Mouse (Mus musculus): ENCODE data around the gene Adssl1. TPM values are rescaled to one million over a fixed set of nuclear protein-coding genes. Genes with fewer than 3 reads are reported as not detected.

The Adssl1 gene
- total and polyA plus RNA-seq, 3 experiments = 10.2 to 29.4 (median 10.7) TPM

DNA sequence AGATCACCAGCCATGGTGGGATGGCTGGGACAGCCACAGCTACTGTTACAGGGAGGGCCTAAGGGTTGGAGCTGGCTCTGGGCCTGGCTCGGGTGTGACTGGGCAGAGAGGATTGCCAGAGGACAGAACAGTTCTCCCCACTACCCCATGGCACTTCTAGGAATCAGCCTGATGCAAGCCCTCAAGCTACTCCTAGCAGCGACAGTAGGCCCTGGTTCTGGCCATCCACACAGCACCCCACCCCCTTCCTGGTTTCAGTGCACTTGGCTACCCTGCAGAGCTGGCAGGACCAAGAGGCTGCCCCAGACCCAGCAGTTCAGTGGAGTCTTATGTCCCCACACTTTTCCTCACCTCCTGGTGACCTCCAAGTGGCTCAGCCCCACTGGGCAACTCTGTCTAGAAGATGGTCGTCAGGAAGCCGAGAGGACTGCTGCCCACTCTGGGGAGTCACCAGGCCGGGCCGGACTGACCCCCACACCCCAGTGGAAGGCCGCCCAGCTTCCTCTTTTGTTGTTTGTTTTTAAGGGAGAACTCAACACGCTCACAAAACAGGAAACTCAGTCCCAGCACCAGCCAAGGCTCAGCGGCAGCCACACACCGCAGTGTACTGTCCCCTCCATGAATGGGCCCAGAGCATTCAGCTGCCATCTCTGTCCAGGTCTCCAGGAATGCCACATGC is 47.9 kb downstream of the Adssl1 start:
- peaks cover 72 to 95% of the 10 kb centered on the region in 2 experiments for H3K36me3 ChIP-seq (replicated peaks in 1 of 2; ENCODE audit: control insufficient read depth in 1 of 2, insufficient read depth in 1 of 2, low read length in 1 of 2)
- no peak for DNase-seq (ENCODE audit: extremely low read depth)
- H3K9me3 ChIP-seq (replicated peaks; ENCODE audit: low read length) = no peaks in the 10 kb centered on the region
- no peak overlapping the region for H3K9ac ChIP-seq (ENCODE audit: insufficient read depth, low read depth)
- no peak overlapping the region for H3K27ac ChIP-seq (ENCODE audit: insufficient read depth, low read depth)
- H3K79me2 ChIP-seq (replicated peaks; ENCODE audit: control insufficient read depth, extremely low read depth, insufficient read depth, poor library complexity, severe bottlenecking) = peaks cover 19% of the 10 kb centered on the region
- H3K4me1 ChIP-seq (ENCODE audit: control insufficient read depth in 1 of 2, insufficient read depth in 2 of 2) = peaks cover 17 to 64% of the 10 kb centered on the region in 2 experiments
- in situ Hi-C loops (cut with MboI; ENCODE audit: low pct_ligation_motif_present, low pct_unique_long_range_greater_than_20kb, low sequenced_read_pairs) (no loop called here), dilution Hi-C loops (cut with MboI; ENCODE audit: extremely low pct_ligation_motif_present, extremely low pct_unique_long_range_greater_than_20kb, low sequenced_read_pairs) (no loop called here)
- TF ChIP-seq SIN3A (IDR thresholded peaks at IDR 0.05; ENCODE audit: low read length) (no peak), MEF2A (IDR thresholded peaks at IDR 0.05; ENCODE audit: borderline replicate concordance, low read depth, low read length) (no peak), ZNF384 (IDR thresholded peaks at IDR 0.05; ENCODE audit: low read depth, low read length) (no peak), MAX (IDR thresholded peaks at IDR 0.05; ENCODE audit: low read length) (no peak)
- no peak overlapping the region for H3K4me3 ChIP-seq (replicated peaks in 1 of 3; ENCODE audit: low read depth in 2 of 3, low read length in 2 of 3, poor library complexity in 1 of 3)
- no peak overlapping the region for H3K4me2 ChIP-seq (ENCODE audit: insufficient read depth, low read depth, poor library complexity, severe bottlenecking)
- H3K27me3 ChIP-seq (replicated peaks) = no peaks in the 10 kb centered on the region

DNA sequence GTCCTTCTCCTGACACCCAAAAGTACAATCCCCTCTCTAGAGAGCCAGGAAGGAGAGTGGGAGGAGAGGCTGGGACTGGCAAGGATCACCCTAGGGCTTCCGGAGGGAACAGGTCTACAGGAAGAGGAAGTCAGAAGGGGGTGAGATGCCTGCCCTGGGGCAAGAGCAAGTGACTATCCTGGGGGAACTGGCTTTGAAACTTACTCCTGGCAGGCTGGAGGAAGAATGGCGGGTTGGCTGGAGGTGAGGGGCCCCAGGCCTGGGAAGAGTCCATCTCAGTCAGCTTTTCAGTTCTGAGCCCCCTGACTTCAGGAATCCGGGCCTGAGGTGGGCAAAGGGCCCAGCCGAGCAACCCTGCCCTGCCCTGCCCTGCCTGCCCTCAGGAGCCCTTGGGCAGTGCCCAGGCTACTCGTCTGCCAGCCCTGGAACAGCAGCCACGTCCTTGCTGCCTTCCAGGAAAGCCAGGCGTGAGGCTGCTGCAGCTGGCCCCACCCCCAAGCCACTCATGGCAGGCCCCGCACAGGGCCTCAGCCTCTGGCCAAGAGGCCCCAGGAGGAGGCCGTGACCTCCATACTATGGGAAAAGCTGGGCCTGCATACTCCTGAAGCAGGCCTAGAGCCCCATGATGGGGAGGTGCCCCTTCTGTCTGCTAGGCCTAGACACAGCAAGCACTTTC is 51.0 kb downstream of the Adssl1 start:
- peaks cover 55 to 65% of the 10 kb centered on the region in 2 experiments for H3K36me3 ChIP-seq (replicated peaks in 1 of 2; ENCODE audit: control insufficient read depth in 1 of 2, insufficient read depth in 1 of 2, low read length in 1 of 2)
- in situ Hi-C loops (cut with MboI; ENCODE audit: low pct_ligation_motif_present, low pct_unique_long_range_greater_than_20kb, low sequenced_read_pairs) = no loop called here
- H3K4me1 ChIP-seq (ENCODE audit: control insufficient read depth in 1 of 2, insufficient read depth in 2 of 2) = peaks cover 17 to 65% of the 10 kb centered on the region in 2 experiments
- H3K4me2 ChIP-seq (ENCODE audit: insufficient read depth, low read depth, poor library complexity, severe bottlenecking) = no peak overlapping the region
- H3K79me2 ChIP-seq (replicated peaks; ENCODE audit: control insufficient read depth, extremely low read depth, insufficient read depth, poor library complexity, severe bottlenecking) = peaks cover 28% of the 10 kb centered on the region
- DNase-seq (ENCODE audit: extremely low read depth) = no peak
- TF ChIP-seq POLR2AphosphoS2 (IDR thresholded peaks at IDR 0.05; ENCODE audit: low read depth, low read length) (no peak), ETS1 (conservative IDR thresholded peaks at IDR 0.05; ENCODE audit: low read depth, low read length) (no peak), NELFE (IDR thresholded peaks at IDR 0.05; ENCODE audit: low read depth, low read length) (no peak), UBTF (IDR thresholded peaks at IDR 0.05; ENCODE audit: low read depth, low read length) (no peak), TCF12 (IDR thresholded peaks at IDR 0.05; ENCODE audit: low read depth, low read length) (no peak), CHD1 (IDR thresholded peaks at IDR 0.05; ENCODE audit: low read depth, low read length) (no peak), ZC3H11A (IDR thresholded peaks at IDR 0.05; ENCODE audit: low read depth, low read length) (no peak), SMC3 (IDR thresholded peaks at IDR 0.05; ENCODE audit: low read depth, low read length) (no peak), HCFC1 (IDR thresholded peaks at IDR 0.05; ENCODE audit: low read depth, low read length) (no peak), MEF2A (IDR thresholded peaks at IDR 0.05; ENCODE audit: borderline replicate concordance, low read depth, low read length) (no peak), CHD2 (IDR thresholded peaks at IDR 0.05; ENCODE audit: low read length) (no peak), IRF4 (IDR thresholded peaks at IDR 0.05; ENCODE audit: low read depth, low read length) (no peak), ZNF384 (IDR thresholded peaks at IDR 0.05; ENCODE audit: low read depth, low read length) (no peak), USF1 (IDR thresholded peaks at IDR 0.05; ENCODE audit: low read depth, low read length) (no peak), ZMIZ1 (IDR thresholded peaks at IDR 0.05; ENCODE audit: low read depth, low read length) (no peak), PAX5 (IDR thresholded peaks at IDR 0.05; ENCODE audit: low read length) (no peak), MAX (IDR thresholded peaks at IDR 0.05; ENCODE audit: low read length) (no peak), USF2 (conservative IDR thresholded peaks at IDR 0.05; ENCODE audit: low read depth, low read length) (no peak), TBP (conservative IDR thresholded peaks at IDR 0.05; ENCODE audit: low read depth, low read length) (no peak)
- no peak overlapping the region for H3K27ac ChIP-seq (ENCODE audit: insufficient read depth, low read depth)
- no peak overlapping the region for H3K9ac ChIP-seq (ENCODE audit: insufficient read depth, low read depth)
- dilution Hi-C loops (cut with MboI; ENCODE audit: extremely low pct_ligation_motif_present, extremely low pct_unique_long_range_greater_than_20kb, low sequenced_read_pairs) = no loop called here
- H3K4me3 ChIP-seq (replicated peaks in 1 of 3; ENCODE audit: low read depth in 2 of 3, low read length in 2 of 3, poor library complexity in 1 of 3) = no peak overlapping the region
- peaks cover under 1% of the 10 kb centered on the region for H3K27me3 ChIP-seq (replicated peaks)
- no peaks in the 10 kb centered on the region for H3K9me3 ChIP-seq (replicated peaks; ENCODE audit: low read length)
